Mouse (Mus musculus) midbrain, embryonic 12.5 days (tissue): ENCODE data around the gene Ppp1cc. TPM values are rescaled to one million over a fixed set of nuclear protein-coding genes. Genes with fewer than 3 reads are reported as not detected.
"Not testable (repeated sequence)": the region's sequence is repeated elsewhere in the genome, so short reads cannot be mapped to it uniquely, and the experiment has no call there.

Source experiments
- ATAC-seq: fragments of 200-750 bp; cut with Nextera tagmentation; 2 replicates; pipeline ENCODE4 v1.8.0; 2017; ENCODE audit warnings: low read depth, moderate TSS enrichment, moderate library complexity; ENCODE audit not compliant: low FRiP score
- H3K27ac ChIP-seq: fragments of 300-500 bp; sonication (generic); replicated peaks from 2 replicates; pipeline ENCODE4 v1.5.1; 2016; ENCODE audit warnings: mild to moderate bottlenecking
- H3K27me3 ChIP-seq: fragments of 300-500 bp; sonication (generic); 2 replicates; pipeline ENCODE4 v1.6.1; 2016; ENCODE audit warnings: mild to moderate bottlenecking
- H3K36me3 ChIP-seq: fragments of 300-500 bp; sonication (generic); 2 replicates; pipeline ENCODE4 v1.6.1; 2016
- H3K4me1 ChIP-seq: fragments of 300-500 bp; sonication (generic); 2 replicates; pipeline ENCODE4 v1.6.1; 2016
- H3K4me2 ChIP-seq: fragments of 300-500 bp; sonication (generic); replicated peaks from 2 replicates; pipeline ENCODE4 v1.6.1; 2016; ENCODE audit warnings: mild to moderate bottlenecking, moderate library complexity
- H3K4me3 ChIP-seq: fragments of 300-500 bp; sonication (generic); 2 replicates; pipeline ENCODE4 v1.5.1; 2016; ENCODE audit warnings: mild to moderate bottlenecking
- H3K9ac ChIP-seq: fragments of 300-500 bp; sonication (generic); replicated peaks from 2 replicates; pipeline ENCODE4 v1.6.1; 2016; ENCODE audit warnings: mild to moderate bottlenecking, moderate library complexity
- H3K9me3 ChIP-seq: fragments of 300-500 bp; sonication (generic); 2 replicates; pipeline ENCODE4 v1.6.1; 2016; ENCODE audit warnings: mild to moderate bottlenecking
- WGBS: fragments of 180-500 bp; shearing (Covaris S2); methylation state at CpG from one replicate; pipeline ENCODE4 v1.1.7; 2016; 5-methylcytosine and 5-hydroxymethylcytosine counted together
- polyA plus RNA-seq: library from polyadenylated mRNA; unstranded; fragments of >200 nt; fragmentation: Nextera tagmentation; extraction: Ambion mirVana; gene quantifications from 2 replicates; pipeline ENCODE4 v1.2.1, GENCODE M21; 2016

Ppp1cc gene
- polyA plus RNA-seq, 1 experiment from 2014 or later, result 332 TPM

- Histone ChIP-seq H3K27ac (no peak overlapping the region), H3K4me1 (no peaks in the 10 kb centered on the region), H3K9ac (no peak overlapping the region), H3K4me3 (no peak overlapping the region), H3K9me3 (no peaks in the 10 kb centered on the region), H3K4me2 (no peak overlapping the region), H3K27me3 (no peaks in the 10 kb centered on the region), H3K36me3 (no peaks in the 10 kb centered on the region)
- no peak for ATAC-seq
- WGBS, result 55% methylated on average over 8 of the region's 8 CpGs
Measured at GRCm38 (mm10) chr5:122142230-122142992, 15.7 kb upstream of the Ppp1cc start.

- H3K4me2 ChIP-seq, result no peak overlapping the region
- no peaks in the 10 kb centered on the region for H3K36me3 ChIP-seq
- ATAC-seq, result no peak
- no peak overlapping the region for H3K4me3 ChIP-seq
- no peak overlapping the region for H3K27ac ChIP-seq
- H3K9me3 ChIP-seq, result no peaks in the 10 kb centered on the region
- no peaks in the 10 kb centered on the region for H3K27me3 ChIP-seq
- no peak overlapping the region for H3K9ac ChIP-seq
- WGBS, result 90% methylated on average over 15 of the region's 15 CpGs
- no peaks in the 10 kb centered on the region for H3K4me1 ChIP-seq
Measured at GRCm38 (mm10) chr5:122143543-122143942, 14.5 kb upstream of the Ppp1cc start.

- Histone ChIP-seq H3K4me1 (no peaks in the 10 kb centered on the region), H3K9me3 (no peaks in the 10 kb centered on the region), H3K27ac (no peak overlapping the region), H3K36me3 (no peaks in the 10 kb centered on the region), H3K4me3 (no peak overlapping the region), H3K27me3 (no peaks in the 10 kb centered on the region), H3K9ac (no peak overlapping the region), H3K4me2 (no peak overlapping the region)
- 87% methylated on average over 4 of the region's 4 CpGs for WGBS
- no peak for ATAC-seq
Measured at GRCm38 (mm10) chr5:122144825-122145224, 13.3 kb upstream of the Ppp1cc start.

GRCm38 (mm10) chr5:122145381-122146055, 12.6 kb upstream of the Ppp1cc start:
- ATAC-seq, result no peak
- H3K36me3 ChIP-seq, result no peaks in the 10 kb centered on the region
- H3K27me3 ChIP-seq, result no peaks in the 10 kb centered on the region
- H3K4me1 ChIP-seq, result no peaks in the 10 kb centered on the region
- 73% methylated on average over 15 of the region's 15 CpGs for WGBS
- no peak overlapping the region for H3K27ac ChIP-seq
- H3K9ac ChIP-seq, result no peak overlapping the region
- no peaks in the 10 kb centered on the region for H3K9me3 ChIP-seq
- H3K4me2 ChIP-seq, result no peak overlapping the region
- no peak overlapping the region for H3K4me3 ChIP-seq

GRCm38 (mm10) chr5:122146056-122146580, 12.0 kb upstream of the Ppp1cc start:
- Histone ChIP-seq H3K27ac (no peak overlapping the region), H3K9ac (no peak overlapping the region), H3K27me3 (no peaks in the 10 kb centered on the region), H3K4me2 (no peak overlapping the region), H3K36me3 (no peaks in the 10 kb centered on the region), H3K4me1 (no peaks in the 10 kb centered on the region), H3K9me3 (no peaks in the 10 kb centered on the region), H3K4me3 (no peak overlapping the region)
- ATAC-seq, result no peak
- WGBS, result 73% methylated on average over 10 of the region's 10 CpGs

- Histone ChIP-seq H3K36me3 (no peaks in the 10 kb centered on the region), H3K9me3 (no peaks in the 10 kb centered on the region), H3K27me3 (no peaks in the 10 kb centered on the region), H3K9ac (no peak overlapping the region), H3K4me1 (no peaks in the 10 kb centered on the region), H3K27ac (no peak overlapping the region), H3K4me3 (no peak overlapping the region), H3K4me2 (no peak overlapping the region)
- ATAC-seq, result no peak
Measured at GRCm38 (mm10) chr5:122146609-122147008, 11.5 kb upstream of the Ppp1cc start.

GRCm38 (mm10) chr5:122148107-122148506, 10.0 kb upstream of the Ppp1cc start:
- ATAC-seq, result no peak
- H3K9me3 ChIP-seq, result no peaks in the 10 kb centered on the region
- no peak overlapping the region for H3K4me2 ChIP-seq
- no peaks in the 10 kb centered on the region for H3K36me3 ChIP-seq
- 45% methylated on average over 1 of the region's 1 CpGs for whole genome bisulfite sequencing
- H3K9ac ChIP-seq, result no peak overlapping the region
- H3K27ac ChIP-seq, result no peak overlapping the region
- H3K4me3 ChIP-seq, result no peak overlapping the region
- H3K4me1 ChIP-seq, result no peaks in the 10 kb centered on the region
- no peaks in the 10 kb centered on the region for H3K27me3 ChIP-seq

GRCm38 (mm10) chr5:122149259-122149658, 8.8 kb upstream of the Ppp1cc start:
- no peak overlapping the region for H3K27ac ChIP-seq
- WGBS, result 53% methylated on average over 4 of the region's 4 CpGs
- no peaks in the 10 kb centered on the region for H3K36me3 ChIP-seq
- no peak overlapping the region for H3K4me2 ChIP-seq
- no peaks in the 10 kb centered on the region for H3K9me3 ChIP-seq
- H3K9ac ChIP-seq, result no peak overlapping the region
- H3K4me1 ChIP-seq, result 0 out of 2 replicates have a peak, but pooled peaks cover 3% of the 10 kb centered on the region
- no peak overlapping the region for H3K4me3 ChIP-seq
- ATAC-seq, result no peak
- H3K27me3 ChIP-seq, result no peaks in the 10 kb centered on the region

- H3K27me3 ChIP-seq, ATAC-seq, H3K9ac ChIP-seq, H3K9me3 ChIP-seq, H3K36me3 ChIP-seq, H3K4me3 ChIP-seq, H3K27ac ChIP-seq, H3K4me2 ChIP-seq: not testable (repeated sequence)
- peaks cover 13% of the 10 kb centered on the region for H3K4me1 ChIP-seq
- WGBS, result 88% methylated on average over 5 of the region's 5 CpGs
Measured at GRCm38 (mm10) chr5:122152508-122152907, 5.6 kb upstream of the Ppp1cc start.

- ATAC-seq, result no peak
Measured at GRCm38 (mm10) chr5:122154006-122154405, 4.1 kb upstream of the Ppp1cc start.

GRCm38 (mm10) chr5:122154782-122155181, 3.3 kb upstream of the Ppp1cc start:
- H3K9ac ChIP-seq, result no peak overlapping the region
- ATAC-seq, result no peak
- H3K27me3 ChIP-seq, result peaks cover 6% of the 10 kb centered on the region; the same call in 1 of the 2 replicates
- no peaks in the 10 kb centered on the region for H3K9me3 ChIP-seq
- no peak overlapping the region for H3K27ac ChIP-seq
- no peak overlapping the region for H3K4me2 ChIP-seq
- H3K4me3 ChIP-seq, result no peak overlapping the region
- WGBS, result 76% methylated on average over 3 of the region's 3 CpGs
- peaks cover 20% of the 10 kb centered on the region for H3K4me1 ChIP-seq
- no peaks in the 10 kb centered on the region for H3K36me3 ChIP-seq

More at GRCm38 (mm10) chr5:122154006-122154405, 4.1 kb upstream of the Ppp1cc start:
- H3K27me3 ChIP-seq, result peaks cover 6% of the 10 kb centered on the region; the same call in 1 of the 2 replicates
- no peaks in the 10 kb centered on the region for H3K36me3 ChIP-seq
- H3K9ac ChIP-seq, result no peak overlapping the region
- H3K4me3 ChIP-seq, result no peak overlapping the region
- no peak overlapping the region for H3K27ac ChIP-seq
- H3K4me1 ChIP-seq, result peaks cover 15% of the 10 kb centered on the region
- 43% methylated on average over 9 of the region's 14 CpGs for WGBS
- no peaks in the 10 kb centered on the region for H3K9me3 ChIP-seq
- no peak overlapping the region for H3K4me2 ChIP-seq

GRCm38 (mm10) chr5:122155613-122156012, 2.5 kb upstream of the Ppp1cc start:
- peaks cover 29% of the 10 kb centered on the region for H3K4me1 ChIP-seq
- H3K9me3 ChIP-seq, result no peaks in the 10 kb centered on the region
- H3K9ac ChIP-seq, result no peak overlapping the region
- ATAC-seq, result no peak
- H3K4me2 ChIP-seq, result no peak overlapping the region
- H3K36me3 ChIP-seq, result peaks cover 3% of the 10 kb centered on the region
- H3K27me3 ChIP-seq, result peaks cover 6% of the 10 kb centered on the region; the same call in 1 of the 2 replicates
- H3K4me3 ChIP-seq, result no peak overlapping the region
- H3K27ac ChIP-seq, result no peak overlapping the region
